Mouse (Mus musculus): ENCODE measurements at regions not wholly inside any gene's neighbourhood (a gene's known extent, or its start where the extent isn't known, plus 50 kb on each side); places are given as distances from the start of the nearest gene placed in this dataset.

DNA sequence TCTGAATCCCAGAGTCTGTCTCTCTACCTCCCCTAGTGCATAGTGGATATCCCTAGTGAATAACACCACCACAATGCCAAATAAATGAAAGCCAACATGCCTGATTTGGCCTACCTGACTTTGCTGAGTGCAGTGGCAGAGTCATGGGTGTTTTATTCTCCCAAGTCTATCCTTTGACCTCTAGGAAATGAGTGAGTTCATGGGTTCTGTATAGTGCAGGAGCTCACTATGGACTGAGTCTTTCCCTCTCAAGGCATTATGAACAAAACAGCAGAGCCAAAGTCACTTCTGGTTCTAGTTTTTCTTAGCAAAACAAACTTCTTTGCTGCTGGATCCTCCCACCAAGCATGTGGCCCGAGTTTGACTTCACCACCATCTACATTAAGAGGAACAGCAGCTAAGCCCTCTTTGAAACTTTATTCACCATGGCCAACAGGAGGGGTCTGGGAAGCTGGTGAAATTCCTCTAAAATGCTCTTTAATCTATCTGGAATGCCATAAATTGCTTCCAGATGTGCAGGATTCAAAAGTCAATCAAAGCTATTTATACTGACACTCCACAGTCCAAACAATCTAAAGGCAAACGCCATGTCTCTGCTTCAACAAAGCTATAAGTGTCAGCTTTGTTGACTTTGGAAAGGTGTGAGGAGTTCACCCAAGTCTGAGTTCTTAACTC, 145.9 kb upstream of the Rarb start:
- TF ChIP-seq CTCF (IDR thresholded peaks at IDR 0.05; ENCODE audit: low read depth) (no peak), EP300 (IDR thresholded peaks at IDR 0.05; ENCODE audit: low read depth) (no peak)

Measured in heart, postnatal 0 days (tissue).